Mouse (Mus musculus) gastrocnemius, postnatal 14 days (tissue): ENCODE measurements at regions not wholly inside any gene's neighbourhood (a gene's known extent, or its start where the extent isn't known, plus 50 kb on each side); places are given as distances from the start of the nearest gene placed in this dataset.
A peak's percentile ranks its signal among the peaks of the same experiment; 100 is the strongest.
"Not testable (repeated sequence)": the region's sequence is repeated elsewhere in the genome, so short reads cannot be mapped to it uniquely, and the experiment has no call there.

Experiments used
- DNase-seq: peaks from one replicate; pipeline ENCODE4 v3.0.0; 2021; ENCODE audit warnings: mixed read lengths
- intact Hi-C: fragments of 180-260 bp; cut with DNase I; formaldehyde crosslinking; loops from one replicate; pipeline ENCODE4 v1.15.1; 2025; ENCODE audit warnings: low total_unique reads

DNA sequence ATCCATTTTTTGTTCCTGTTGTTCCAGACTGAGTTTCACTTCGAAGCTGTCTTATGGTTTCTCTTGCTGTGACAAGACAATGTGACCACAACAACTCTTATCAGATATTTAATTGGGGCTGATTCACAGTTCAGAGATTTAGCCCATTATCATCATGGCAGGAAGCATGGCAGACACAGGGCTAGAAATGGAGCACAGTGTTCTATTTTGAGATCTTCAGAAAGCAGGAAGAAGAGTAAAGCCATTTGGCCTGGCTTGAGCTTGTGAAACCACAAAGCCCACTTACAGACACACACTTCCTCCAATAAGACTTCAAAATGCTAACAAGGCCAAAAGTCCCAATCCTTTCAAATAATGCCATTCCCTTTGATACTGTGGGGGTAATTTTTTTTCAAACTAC is 670.4 kb upstream of the Cdh12 start:
- intact Hi-C loops, result no loop called here
- no peak for DNase-seq

DNA sequence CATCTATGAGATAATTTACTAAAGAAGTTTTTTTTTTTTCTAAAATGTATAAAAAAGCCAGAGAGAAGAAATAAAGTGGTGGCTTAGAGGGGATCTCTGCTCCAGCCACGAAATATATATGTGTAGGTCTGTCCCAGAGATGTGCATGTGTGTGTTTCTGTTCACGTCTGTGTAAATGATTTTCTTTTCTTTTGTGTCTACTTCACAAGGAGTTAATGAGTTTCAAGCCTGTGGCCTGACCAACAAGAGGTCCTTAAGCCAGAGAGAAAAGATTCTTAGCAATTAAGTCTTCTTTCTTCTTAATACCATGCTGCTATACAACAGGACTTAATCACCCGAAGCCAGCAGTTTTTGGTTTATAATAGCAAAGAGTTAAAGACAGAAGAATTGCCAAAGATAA is 665.2 kb upstream of the Cdh12 start:
- no peak for DNase-seq
- intact Hi-C loops, result no loop called here

DNA sequence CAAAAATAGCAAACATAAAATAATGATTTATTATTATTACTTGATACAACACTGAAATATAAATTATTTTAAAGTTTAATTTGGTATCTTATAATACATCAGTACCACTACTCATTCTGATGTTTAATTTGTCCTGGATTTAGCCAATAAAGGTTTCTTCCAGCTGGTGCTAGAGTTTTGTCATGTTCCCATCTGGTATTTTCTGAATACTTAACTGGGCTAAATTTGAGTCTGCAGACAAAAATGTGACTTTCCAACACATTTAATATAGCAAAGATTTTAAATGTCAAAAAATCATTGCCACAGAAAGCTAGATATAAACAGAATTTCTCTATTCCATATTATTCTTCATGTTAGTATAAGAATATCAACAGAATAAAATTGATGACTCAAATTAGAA is 642.1 kb upstream of the Cdh12 start:
- no peak for DNase-seq
- intact Hi-C loops, result no loop called here

DNA sequence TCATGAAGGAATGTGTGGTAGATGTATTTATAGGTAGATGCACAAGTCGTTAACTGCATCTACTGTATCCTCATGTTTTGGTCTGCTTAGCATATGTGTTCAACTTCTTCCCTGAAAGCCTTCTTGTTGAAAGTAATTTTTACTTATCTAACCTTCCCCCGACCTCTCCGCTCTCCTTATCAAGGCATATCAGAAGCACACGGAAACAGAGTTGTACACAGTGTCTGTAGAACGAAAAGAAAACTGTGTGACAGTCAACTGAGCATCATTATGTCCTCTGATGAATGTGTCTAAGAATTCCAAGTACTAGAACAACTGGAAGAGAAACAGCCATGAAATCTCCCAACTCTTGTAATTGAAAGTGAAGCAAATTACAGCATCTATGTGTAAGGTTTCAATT is 635.4 kb upstream of the Cdh12 start:
- no peak for DNase-seq

DNA sequence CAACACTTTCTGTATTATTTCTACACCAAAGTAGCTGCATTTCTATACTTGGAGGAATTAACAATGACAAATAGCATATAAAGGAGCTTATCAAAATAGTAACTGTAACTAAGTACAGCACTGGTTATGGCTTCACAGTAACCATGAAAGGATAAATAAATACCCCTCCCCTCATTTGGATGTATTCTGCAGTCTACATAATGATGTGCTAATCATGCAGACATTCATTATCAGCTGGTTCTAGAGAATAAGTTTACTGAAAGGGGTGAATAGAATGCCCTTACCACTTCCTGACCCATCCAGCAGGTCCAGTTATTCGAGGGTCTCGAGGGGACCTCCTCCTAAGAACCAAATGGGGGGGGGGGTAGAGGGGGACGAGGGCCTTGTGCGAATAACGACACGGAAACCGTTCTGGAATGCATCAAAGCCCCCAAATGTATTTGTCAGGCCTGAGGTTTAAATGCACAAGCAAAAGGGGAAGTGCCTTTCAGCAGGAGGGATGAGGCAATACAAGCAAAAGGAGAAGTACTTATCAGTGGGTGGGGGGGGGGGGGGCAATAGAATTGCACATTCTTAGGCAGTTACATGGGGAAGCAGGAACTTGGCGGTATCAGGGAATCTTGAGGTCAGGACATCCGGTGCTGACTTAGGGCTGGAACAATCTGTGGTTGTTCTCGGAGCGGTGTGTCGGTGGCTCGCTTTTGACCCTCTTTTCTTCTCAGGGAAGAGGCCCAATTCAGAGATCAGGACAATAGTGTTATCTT is 592.0 kb upstream of the Cdh12 start:
- DNase-seq, intact Hi-C loops: not testable (repeated sequence)

More for the DNA sequence above, 635.4 kb upstream of the Cdh12 start:
- intact Hi-C loops, result no loop called here

DNA sequence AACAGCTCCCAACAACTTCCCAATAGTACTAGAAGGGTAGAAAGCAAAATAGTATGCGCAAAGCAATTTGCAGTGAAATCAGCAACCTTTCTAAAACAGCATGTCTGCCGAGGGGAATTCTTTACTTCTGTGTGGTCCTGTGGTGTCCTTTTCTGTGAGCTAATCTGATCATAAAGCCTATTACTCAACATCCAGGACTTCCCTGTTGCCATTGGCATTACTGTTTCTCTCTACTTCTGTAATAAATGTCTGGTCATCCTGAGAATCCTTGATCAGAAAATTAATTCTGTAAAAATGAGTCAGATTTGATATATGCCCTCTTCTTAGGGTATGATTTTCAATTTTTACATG is 591.4 kb upstream of the Cdh12 start:
- intact Hi-C loops, result no loop called here
- no peak for DNase-seq

DNA sequence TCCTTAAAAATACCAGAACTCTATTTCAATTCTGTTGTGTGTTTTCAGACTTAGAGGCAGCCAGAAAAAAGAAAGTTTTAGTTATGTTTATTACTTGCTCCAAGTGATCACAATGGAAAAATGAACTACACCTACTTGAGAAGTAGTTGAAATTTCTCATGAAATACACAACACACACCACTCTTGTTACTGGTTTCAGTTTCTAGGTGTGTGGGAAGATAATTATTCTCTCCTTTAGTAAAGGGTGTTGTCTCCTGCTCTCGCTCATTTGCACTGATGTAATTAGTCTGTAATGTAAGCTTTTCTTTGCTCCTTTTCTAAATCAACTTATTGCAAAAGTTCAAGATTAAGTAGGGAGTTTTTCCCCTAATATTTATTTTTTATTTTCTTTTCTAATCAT is 590.4 kb upstream of the Cdh12 start:
- DNase-seq, result no peak
- intact Hi-C loops, result no loop called here

DNA sequence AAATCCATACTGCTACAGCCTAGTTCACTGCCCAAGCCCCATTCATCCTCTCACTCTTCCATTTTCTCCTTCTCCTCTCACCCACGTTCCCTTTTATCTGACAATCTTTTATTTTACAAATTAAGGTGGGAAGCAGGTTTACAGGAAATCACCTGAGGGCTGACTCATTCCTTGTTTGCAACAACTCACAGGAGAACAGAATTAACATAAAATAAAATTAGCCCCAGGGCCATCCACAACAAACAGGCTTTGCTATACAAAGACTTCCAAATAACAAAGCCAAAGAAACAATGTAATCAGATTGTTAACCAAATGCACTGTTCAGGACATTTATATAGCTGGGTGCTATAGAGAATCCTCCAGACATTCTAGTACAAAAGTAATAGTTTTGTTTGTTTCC is 585.1 kb upstream of the Cdh12 start:
- DNase-seq, result no peak
- intact Hi-C loops, result no loop called here

DNA sequence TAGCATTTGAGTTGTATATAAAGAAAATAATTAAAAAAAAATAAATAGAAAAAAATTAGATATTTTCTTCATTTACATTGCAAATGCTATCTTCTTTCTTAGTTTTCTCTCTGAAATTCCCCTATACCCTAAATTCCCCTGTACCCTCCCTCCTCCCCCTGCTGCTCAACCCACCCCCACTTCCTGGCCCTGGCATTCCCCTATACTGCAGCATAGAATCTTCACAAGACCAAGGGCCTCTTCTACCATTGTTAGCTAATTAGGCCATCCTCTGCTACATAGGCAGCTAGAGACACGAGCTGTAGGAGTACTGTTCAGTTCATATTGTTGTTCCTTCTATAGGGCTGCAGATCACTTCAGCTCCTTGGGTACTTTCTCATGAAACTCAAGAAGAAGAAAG is 582.5 kb upstream of the Cdh12 start:
- no peak for DNase-seq
- intact Hi-C loops, result no loop called here

DNA sequence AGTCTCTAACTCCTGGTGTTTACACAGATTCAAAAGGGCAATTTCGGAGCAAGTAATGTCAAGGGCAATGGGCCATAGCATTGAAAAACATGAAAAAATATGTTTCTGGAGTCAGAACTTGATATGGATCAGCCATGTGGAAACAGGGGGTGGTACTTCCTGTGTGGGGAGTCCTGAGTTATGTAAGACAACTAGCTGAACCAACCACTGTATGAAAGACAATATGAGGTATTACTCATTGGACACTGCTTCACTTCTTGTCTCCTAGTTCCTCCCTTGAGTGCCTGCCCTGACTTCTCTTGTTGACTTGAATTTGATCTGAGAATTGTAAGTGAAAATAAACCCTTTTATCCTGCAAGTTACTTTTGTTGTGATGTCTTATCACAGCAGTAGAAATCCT is 580.0 kb upstream of the Cdh12 start:
- DNase-seq, result no peak
- intact Hi-C loops, result no loop called here

DNA sequence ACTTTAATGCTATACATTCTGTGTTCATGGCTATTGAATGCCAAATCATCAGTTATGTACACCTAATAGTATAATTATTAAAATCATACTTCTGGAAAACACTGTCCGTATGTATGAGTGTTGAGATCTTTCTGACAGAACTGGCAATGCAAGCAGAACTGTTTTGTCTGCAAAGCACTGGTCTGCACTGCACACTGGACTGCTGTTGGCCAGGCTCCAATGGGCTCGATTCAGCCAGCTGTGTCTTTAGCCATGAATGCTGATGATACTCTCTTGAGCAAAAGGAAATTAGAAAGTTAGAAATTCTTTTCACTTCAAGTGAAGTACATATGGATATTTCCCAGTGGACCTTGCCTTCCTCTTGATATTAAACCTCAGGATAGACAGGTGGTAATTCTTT is 576.5 kb upstream of the Cdh12 start:
- DNase-seq, result peak; percentile 28
- intact Hi-C loops, result no loop called here
